Mouse (Mus musculus): ENCODE results near the gene Drc3.
A peak's percentile ranks its signal among the peaks of the same experiment; 100 is the strongest.

Gene Drc3

DNA sequence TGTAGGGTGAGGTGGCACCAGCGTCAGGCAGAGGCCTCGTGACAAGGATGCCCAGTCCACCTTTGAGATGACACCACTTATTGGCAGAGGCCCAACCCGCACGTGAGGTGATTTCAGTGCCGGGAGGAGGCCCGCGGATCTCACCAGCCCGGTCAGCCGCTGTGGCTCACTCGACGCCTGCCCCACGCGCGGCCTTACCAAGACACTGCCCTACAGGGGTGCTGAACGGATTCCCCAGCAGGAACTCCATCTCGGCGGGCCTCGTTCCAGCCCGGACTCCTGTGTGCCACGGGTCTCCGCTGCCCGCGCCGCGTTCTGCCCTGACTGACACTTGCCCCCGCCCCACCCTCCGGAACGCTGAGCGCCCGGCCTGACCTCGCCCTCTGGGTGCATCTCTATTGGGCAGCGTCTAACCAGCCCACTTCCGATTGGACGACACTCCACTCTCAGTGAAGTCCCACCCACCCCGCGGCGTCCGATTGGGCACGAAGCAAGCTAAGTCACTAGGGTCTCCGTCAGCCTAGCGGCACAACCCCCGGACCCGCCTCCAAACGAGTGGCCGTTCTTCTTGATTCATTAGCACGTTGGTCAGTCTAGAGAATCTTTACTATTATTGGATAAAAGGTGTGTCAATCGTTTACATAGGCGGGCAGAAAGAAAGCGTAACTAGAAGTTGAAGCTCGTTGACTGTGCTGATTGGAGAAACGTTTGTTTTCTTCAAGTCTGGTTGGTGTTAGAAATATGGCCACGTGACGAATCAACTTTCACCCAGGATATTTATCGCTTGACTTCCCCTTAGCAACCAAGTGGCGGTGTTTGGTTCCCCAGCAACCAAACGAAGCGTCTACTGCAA is at the start of gene Drc3, which contains the start of gene Tom1l2:
Drc3 (plus strand) TSS at position 771 of the 853 bp plus-strand sequence.
Tom1l2 (minus strand) TSS at position 347 of the 853 bp plus-strand sequence.
- peak; percentile 100 for DNase-seq

DNA sequence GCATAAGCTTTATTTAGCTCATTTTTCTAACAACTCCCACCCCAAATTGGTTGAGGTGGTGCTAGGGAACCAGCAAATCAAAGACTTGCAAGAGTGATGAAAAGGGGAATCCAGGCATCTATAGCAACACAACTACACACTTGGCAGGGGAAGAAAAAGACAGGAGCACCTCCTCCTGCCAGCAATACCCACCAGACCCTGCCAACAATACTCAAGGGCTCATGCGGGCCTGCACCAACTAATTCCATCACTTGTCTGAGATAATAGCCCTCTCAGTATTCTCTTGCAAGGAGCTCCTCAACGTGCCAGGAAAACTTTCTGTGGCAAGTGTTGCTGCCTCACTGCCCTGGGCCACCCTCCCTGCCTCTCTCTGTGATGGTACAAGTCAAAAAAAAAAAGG is 49.6 kb upstream of the Drc3 start:
- no peak for DNase-seq

DNA sequence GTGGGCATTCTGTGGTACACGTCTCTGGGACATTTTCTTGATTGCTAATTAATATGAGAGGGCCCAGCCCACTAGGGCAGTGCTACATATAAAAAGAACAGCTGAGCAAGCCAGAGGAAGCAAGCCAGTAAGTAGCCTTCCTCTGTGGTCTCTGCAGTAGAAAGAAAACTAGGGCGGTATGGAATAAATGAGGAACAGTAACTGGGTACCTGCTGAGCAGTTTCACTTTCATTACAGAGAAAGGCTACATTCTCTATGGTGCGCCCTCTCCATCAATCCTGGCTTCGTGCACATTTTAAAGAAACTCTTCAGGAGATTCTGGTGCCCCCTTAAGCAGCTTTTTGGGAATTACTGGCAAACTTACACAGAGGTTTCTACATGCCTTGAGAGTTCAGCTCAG is 47.5 kb upstream of the Drc3 start:
- DNase-seq, result no peak

DNA sequence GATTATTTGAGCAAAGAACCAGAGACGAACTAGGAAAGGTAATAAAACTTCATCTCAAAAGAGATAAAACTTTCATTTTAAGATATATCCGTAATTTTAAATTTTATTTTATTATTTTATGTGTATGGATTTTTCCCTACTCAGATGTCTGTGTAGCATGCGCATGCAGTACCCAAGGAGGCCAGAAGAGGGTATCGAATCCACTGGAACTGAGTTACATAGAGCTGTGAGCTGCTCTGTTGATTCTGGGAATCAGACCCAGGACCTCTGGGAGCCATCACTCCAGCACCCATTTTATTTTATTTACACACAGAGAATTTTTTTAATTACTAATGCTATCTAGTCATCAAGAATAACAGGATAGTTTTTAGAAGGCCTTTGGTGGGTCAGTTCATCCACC is 46.3 kb upstream of the Drc3 start:
- DNase-seq, result no peak

DNA sequence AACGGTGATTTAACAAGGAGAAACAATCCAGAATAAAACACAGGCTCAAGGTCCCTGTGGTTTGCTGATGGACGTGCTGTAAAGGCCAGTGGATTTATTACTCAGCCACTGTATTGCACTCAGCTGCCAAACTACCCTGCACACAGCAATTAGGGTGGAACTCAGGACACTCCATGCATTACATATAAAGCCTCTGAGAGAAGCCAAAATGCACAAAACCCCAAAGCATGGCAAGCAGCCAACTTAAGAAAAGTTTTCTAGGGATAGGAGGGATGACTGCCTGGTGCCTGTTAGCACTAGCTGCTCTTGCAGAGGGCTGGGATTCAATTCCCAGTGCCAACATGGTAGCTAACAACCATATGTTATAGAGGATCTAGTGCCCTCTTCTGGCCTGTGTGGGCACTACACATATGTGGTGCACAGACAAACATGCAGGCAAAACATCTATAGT is 45.7 kb upstream of the Drc3 start:
- DNase-seq, result no peak

DNA sequence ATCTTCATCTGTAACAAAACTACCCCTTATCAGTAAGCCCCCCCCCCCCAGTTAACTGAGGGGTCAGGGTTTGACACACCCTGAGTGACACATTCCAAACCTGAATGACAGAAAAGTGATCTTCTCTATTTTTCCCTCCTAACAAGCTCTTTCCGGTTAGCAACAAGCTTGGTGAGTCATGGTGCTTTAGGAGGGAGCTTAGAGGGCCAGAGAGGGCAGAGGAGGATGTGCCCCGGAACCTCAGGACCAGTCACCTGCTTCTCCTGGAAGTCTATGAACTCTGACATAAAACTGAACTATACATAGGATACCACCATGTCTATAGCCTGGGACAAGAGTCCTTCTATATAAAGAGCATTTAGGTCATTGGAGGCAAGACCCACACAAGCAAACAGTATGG is 45.1 kb upstream of the Drc3 start:
- DNase-seq, result no peak

DNA sequence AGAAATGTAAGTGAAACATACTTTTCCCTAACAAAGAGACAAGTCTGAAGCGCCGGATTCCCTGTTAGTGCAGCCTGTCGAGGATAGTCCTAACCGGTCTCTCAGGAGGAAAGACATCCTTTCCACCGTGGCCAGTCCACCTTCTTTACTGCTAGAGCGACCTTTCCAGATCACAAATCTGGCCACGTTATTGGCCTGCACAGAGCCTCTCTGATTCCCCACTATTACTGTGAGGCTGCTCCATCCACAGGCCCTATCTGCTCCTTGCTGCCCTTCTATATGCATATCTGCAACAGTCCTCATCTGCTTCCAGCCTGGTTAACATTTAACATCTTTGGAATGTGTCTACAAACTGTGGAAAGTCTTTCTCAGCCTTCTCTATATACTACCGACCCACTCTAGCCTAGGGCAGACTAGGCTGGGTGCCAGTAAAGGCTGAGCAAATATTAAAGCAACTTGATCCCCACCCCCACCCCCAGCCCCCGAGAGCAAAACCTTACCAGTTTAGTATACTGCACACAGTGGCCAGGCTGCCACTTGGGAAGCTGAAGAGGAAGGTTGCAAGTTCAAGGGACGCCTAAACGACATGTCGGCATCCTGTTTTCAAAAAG is 44.5 kb upstream of the Drc3 start:
- no peak for DNase-seq

DNA sequence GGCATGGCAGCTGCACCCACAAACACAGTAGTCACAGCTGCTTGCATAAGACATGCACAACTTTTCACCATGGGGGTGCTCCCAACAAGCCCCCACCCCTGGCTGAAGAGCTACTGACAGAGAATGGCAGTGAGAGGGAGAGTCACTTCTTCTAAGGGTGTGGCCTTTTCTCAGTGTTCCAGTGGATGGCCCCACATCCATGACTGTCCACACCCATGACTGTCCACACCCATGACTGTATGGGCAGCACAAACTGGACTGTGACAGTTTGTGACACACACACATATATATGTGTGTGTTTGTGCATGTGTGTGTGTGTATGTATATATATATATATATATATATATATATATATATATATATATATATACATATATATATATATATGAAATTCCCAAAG is 43.3 kb upstream of the Drc3 start:
- DNase-seq, result no peak

DNA sequence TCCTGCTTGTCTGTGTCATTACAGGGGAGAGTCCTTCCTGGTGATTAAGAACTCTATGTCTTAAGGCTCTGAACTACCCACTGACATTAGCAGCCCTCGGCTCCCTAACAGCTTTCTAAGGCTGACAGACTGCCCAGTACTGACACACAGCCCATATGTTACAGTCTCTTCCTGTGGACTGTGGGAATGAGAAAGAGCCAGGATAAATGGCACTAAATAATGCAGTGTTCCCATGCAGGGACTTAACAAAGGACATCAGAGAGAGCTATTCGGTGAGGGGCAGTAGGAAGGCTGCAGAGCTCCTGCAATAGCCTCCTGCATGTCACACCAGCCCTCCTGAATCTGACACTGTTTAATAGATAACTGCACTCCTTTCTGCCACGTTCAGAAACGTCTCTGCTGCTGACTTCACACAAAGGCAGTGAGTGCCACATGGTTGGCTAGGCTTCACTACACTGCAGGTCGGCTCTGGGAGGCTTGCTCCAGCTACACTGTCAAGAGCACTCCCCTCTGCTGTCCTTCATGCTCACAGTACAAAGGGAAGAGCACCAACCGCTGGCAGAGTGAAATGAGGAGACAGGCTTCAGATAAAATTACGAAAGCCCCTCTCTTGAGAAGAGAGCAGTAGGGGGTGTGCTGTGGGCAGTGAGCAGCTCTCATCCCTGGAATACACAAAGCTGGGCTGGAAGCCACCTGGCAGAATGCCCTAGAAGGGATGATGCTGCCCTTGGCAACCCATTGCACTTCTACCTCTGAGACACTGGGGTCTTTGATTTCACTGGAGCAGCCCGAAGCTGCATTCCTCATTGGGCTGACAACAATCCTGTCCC is 41.9 kb upstream of the Drc3 start:
- peak; percentile 89 for DNase-seq

DNA sequence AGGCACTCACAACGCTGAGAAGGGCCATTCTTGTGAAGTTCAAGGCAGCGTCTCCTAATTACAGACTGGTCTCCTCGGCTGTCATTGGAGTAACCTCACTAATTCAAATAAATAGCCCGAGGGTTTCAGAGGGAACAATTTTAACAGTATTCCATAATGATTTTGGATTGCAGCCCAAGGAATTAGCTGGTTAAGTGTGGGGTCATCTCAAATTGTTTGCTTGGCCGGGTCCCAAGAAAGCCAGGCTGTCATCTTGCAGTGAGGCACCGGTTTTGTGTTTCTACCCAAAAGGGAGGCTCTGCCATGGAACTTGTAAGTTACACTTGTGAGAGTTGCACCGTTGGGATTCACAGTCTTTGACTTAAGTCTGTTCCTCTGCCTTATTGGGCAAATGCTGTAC is 36.9 kb upstream of the Drc3 start:
- no peak for DNase-seq

DNA sequence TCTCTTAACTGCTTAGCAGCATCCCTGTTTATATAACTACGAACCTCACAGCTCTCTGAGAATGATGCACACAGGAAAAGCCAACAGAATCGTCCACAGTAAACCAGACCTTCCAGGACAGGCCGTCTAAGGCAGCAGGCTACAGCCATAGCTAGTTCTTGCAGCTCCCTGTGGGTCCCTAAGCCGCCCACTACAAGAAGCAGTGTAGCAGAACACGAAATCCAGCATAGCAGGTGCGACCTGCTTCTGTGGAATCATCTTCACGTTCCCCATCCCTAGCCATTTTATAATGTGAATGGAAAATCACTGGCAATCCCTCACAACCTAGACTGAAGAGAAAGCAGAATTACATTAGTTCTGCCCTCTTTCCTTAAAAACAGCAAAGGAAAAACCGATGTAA is 36.2 kb upstream of the Drc3 start:
- no peak for DNase-seq

DNA sequence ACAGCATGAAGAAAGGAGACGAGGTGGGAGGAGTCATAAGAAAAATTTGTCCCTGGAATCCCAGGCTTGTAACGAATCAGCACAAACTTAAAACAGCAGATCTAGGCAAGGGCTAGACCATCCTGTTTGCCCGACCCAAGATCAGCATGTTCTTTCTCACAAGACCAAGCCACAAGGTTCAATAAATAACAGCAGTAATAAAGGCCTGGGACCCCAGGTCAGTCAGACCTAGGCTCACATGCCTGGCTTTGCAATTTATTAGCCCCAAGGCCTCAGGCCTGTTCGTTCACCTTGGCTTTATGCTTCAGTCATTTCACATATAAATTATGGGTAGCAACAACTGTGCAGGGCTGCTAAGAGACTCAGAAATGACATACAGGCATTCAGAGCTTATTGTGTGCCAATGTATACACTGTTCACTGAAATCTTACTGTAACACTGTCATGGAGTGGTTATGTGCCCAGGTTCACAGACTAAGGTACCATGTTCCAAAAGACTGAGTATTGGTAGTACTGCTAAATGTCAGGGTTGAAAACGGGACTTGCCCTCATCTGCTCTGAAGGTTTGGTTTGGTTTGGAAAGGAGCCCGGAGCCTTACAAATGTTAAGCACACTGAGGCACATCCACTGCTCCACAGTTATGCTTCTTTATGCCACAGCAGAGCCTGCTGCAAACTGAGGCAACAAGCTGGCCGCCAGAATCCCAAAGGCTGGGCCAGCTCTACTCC is 35.6 kb upstream of the Drc3 start:
- no peak for DNase-seq

DNA sequence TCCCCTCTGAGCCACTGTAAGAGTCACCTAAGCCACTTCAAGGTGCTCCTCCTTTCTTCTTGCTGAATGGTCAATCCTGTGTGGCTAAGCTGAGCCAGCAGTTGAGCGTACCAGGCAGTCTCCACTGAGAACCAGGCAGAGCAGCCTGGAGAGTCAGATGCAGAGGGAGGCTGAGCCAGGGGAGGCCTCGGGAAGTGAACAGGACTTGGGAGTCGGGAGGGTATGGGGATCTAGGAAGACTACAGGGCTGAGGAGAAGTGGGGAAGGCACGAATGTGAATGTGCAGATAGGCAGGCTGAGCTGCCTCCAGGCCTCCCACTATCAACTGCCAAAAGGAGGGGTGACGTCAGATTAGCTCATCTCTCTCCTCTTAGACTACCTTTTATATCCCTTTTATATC is 34.4 kb upstream of the Drc3 start:
- DNase-seq, result no peak

DNA sequence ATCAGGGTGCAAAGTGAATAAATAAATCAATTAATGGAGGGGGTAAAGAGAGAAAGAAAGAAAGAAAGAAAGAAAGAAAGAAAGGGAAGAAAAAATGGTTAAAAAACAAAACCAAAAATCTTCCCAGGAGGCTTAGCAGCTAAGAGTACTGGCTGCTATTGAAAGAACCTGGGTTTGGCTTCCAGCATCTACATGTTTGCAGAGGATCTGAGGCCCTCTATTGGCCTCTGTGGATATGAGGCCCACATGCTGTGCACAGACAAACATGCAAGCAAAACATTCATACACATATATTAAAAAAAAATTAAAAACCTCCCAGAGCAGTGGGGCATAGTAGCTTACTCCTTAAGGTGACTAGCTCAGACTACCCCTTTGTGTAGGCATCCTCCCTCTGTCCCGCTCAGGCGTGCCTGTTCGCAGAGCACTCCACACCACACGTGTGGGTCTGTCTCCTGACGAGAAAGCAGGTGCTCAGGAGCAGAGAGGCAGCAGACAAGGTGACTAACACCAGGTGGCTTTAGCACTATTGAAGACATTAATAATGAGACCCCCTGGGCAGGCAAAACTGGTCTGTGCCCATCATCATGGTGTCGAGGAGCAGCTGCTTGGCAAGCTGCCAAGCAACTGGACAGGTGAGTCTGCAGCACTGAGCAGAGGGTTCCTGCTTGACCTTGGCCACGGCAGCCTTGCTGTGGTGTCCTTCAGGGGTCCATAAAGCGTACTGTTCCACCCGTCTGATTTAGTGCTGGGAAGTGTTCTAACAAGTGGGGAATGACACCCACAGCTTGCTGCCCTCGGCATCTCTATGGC is 33.7 kb upstream of the Drc3 start:
- DNase-seq, result peak; percentile 59

DNA sequence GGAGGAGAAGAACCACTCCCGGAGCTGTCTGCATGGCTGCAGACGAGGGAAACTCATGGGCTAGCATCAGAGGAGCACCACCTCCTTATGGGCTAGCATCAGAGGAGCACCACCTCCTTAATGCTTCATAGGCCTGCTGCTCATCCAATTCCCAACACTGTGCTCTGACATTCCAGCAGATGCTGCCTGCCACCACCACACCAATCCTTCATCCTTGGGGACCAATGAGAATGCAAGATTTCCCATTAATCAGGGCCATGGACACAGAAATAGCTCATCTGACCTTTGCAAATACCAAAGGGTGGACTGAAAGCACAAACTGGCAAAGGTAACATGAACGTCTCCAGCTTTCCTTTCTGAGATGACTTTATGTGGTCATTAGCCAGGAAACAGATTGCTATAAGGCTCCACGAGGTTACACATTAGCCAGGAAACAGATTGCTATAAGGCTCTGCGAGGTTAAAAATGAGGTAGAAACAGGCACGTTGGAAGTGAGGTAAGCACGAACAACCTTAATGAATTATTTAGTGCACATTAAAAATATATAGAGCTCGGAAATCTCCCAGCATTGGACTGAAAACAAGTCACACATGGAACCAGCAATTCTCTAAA is 32.6 kb upstream of the Drc3 start:
- DNase-seq, result no peak

DNA sequence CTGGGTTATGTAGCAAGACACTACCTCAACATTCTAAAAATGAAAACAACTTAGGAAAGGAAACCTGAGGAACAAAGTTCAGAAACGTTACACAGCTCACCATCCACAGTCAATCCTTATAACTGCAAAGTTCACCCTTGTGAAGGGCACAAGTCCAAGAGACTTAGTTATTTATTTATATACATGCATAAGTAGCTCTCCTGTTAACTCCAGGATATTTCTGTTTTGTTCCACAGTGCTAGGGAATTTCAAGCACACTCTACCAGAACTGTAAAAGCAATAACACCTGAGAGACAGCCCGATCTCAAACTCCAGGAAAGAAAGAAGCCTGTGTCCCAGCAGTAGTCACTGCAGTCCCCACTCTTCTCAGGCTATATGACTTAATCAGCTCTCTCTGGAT is 31.7 kb upstream of the Drc3 start:
- DNase-seq, result no peak

DNA sequence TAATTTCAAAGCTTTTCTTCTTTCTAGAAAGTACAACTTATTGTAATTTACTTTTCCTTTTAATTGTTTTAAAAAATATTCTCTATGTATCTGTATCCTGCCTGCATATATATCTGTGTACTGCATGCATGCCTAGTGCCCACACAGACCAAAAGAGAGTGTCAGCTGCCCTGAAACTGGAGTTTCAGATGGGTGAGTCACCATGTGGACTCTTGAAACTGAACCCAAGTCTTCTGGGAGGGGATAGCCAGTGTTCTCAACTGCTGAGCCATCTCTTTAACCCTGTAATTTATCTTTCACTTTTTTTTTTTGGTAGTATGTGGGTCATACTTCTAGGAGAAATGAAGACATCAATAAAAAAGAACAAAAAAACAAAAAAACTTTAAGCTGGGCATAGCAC is 29.4 kb upstream of the Drc3 start:
- no peak for DNase-seq

DNA sequence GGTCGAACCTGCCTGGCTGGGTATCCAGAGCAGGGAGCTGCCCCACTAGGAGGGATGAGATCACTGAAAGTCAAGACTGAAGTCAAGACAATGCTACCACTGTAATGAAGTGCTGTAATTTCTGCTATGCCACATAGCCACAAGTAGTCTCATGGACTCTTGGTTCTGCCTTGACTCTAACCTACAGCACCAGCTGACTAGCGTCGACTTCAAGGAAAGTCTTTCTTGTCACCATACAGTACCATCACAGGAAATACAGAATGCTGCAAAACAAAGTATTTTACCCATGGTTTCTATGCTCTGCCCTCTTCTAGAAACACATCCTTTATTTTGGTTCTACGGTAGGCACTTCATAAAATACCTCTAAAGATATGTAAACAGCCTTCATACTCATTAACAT is 22.6 kb upstream of the Drc3 start:
- DNase-seq, result no peak

DNA sequence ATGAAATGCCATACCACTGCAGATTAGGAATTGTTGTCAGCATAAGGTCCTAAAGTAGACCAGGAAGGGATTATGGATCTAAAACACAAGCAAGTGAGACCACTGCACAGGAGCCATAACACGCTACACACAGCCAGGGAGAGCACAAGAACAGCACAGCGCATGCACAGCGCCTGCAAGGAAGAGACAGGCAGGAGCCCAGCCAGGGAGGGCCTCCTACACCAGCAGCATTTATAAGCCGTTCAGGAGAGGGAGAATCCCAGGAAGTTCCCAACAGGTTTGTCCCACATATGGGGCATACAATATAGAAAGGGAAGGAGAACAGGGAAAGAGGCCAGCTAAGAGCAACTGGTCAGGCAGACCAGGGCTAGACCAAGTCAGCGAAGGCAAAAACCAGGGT is 19.7 kb upstream of the Drc3 start:
- no peak for DNase-seq

DNA sequence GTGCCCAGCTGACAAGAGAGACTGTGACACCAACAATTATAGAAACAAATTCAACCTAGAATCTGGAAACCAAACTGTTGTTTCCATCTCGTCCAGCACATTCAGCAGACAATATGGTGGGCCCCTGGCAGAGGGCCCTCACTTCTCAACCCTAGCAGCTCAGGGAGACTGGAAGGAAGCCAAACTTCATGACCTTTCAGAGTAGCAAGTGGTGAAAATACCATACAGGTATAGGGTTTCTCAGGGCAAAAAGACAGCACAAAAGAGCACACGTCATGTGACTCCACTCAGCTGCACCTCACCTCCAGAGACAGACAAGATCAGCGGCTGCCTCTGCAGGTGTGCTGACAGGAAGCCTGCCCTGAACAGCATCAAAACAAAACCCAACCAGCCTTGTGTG is 19.0 kb upstream of the Drc3 start:
- no peak for DNase-seq

DNA sequence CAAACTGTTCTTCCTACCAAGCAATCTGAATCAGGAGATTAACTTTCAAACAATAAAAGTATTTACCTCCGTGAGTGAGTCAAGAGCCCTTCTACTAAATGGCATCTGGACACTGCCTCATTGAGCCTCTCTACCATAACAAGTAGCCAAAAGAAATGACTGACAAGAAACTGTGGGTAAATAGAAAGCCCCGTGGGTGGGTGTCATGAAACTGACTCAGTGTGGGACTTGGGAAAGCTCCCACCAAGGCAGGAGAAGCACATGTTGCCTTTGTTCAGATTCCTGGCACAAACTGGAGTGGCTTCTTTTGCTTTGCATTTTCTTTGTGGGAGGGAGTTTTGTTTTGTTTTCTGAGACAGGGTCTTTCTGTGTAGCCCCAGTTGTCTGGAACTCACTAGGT is 17.4 kb upstream of the Drc3 start:
- no peak for DNase-seq

DNA sequence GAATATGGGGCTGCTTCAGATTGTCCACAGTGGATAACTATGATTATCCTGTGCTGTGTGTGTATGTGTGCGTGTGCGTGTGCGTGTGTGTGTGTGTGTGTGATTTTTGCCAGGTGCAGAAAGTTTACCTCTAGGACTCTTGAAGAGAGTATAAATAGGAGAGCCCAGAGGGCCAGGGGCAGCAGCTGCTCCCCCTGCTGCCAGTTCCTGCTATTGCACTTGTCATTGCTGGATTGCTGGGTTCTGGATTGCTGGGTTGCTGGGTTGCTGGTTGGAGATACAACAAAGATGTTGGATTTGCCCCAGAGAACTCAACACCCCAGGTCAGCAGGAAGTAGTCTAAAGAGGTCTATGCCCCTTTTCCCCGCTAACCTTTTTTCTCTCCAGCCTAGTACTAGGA is 14.8 kb upstream of the Drc3 start:
- peak; percentile 53 for DNase-seq

Measured in cerebellum, adult 9-11 months (tissue).